Mouse (Mus musculus): ENCODE measurements around the gene Rasgef1b.

- TF ChIP-seq CTCF (IDR thresholded peaks at IDR 0.05; ENCODE audit: low read depth, low read length) (no peak), POLR2A (IDR thresholded peaks at IDR 0.05; ENCODE audit: extremely low read depth, insufficient read depth, low read length) (no peak)
Measured at GRCm38 (mm10) chr5:99195436-99195835, 533.4 kb downstream of the Rasgef1b start.

All from liver, adult 2 months (tissue).